Mouse (Mus musculus) thymus, postnatal 4 days (tissue): ENCODE data around the gene Phactr2.
"Not testable (repeated sequence)": the region's sequence is repeated elsewhere in the genome, so short reads cannot be mapped to it uniquely, and the experiment has no call there.

Source experiments
- DNase-seq: peaks from one replicate; pipeline ENCODE4 v3.0.0; 2021

Phactr2 gene

DNA sequence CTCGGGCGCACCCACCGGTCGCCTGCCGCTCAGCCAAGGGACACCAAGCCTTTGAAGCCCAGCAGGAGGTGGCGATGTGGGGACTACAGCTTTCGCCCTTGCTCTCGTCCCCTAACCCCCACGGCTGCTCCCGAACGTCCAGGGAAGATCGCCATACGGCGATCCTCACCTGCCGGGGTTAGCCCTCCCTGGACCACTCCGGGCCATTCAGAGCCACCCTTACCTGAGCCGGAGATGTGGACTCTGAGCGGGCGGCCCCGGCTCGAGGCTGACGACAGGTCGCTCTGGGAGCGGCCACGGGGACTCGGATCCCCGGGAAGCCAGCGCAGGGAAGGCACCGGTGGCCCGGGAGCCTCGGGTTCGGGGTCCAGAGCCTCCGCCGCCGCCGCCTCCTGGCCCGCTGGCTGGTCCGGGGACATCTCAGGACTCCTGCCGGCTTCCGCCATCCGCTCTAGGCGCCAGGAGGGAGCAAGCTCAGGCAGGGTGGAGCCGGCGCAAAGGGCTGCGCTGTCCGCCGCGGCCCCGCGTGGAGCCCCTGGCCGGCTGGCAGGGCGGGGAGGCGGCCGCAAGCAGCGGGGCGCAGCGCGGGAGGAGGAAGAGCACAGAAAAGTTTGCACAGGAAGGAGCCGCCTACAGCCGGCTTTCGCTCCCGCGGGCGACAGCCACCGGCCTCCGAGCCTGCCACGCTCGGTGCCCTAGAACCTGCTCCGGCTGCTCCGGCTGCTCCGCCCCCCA is at the start of gene Phactr2:
Gene Phactr2, minus strand, starts transcription at position 580 of the 735 bp plus-strand sequence.
- peak; percentile 81 for DNase-seq

DNA sequence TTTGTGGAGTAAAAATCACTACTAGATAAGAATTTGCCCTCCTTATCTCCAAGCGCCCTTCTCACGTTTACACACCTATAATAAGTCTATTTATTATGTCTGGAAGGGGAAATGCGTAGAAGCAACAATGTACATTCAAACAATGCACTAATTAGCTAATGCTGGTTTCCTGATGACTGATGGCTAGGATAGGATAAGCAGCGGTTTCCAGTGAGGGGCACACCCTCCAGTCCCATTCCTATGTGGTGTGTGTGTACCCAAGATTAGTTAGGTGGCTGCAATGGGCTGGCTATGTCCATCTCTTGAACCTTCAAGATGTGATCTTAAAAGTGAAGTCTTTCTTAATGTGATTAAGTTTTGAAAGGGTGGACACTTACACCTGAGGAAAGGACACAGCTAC is 47.6 kb upstream of the Phactr2 start:
- no peak for DNase-seq

DNA sequence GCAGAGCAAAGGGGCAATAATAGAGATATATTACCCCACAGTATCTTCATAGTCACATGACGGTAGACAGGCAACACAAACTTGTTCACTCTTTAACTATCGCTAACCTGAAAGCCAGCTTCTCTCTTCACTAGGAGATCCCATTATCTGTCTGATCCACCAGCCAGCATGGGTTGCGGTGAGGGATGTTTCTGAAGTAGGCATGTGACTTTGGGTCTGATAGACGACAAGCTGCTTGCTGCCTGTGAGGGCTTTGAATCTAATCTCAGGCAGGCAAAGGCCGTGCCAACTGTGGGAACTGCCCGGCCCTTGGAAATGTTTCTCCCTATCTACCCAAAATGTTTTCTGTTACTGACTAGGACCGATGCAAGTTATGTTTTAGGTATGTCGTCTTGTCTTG is 28.2 kb upstream of the Phactr2 start:
- no peak for DNase-seq

DNA sequence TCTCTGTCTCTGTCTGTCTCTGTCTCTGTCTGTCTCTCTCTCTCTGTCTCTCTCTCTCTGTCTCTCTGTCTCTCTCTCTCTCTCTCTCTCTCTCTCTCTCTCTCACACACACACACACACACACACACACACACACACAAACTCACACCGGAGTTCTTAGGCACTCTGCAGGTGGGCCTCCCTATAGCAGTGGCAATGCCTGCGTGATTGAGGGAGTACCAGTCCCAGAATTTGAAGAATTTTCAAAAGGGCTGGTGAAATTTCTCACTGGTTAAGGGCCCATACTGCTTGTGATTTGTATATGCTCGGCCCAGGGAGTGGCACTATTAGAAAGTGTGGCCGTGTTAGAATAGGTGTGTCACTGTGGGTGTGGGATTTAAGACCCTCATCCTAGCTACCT is 27.3 kb upstream of the Phactr2 start:
- DNase-seq, result peak; percentile 19

DNA sequence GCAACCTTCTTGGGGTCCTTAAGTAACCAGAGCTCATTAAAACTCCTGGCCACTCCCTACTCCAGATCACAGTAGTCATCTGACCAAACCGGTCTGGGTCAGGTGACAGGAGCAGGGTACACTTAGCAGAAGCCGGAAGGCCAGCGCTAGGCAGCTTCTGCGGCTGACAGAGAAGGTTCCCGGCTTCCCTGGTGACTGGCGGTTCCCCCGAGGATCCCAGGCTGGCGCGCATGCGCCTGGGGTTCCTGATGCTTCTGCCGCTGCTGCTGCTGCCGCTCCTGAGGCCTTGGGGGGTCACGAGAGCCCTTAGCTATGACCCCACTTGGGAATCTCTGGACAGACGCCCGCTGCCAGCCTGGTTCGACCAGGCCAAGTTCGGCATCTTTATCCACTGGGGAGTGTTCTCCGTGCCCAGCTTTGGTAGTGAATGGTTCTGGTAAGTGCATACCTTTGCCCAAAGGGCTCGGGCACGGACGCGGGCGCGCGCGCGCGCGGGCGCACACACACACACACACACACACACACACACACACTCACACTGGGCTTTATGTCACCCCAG is 26.8 kb upstream of the Phactr2 start:
- DNase-seq, result peak; percentile 91

DNA sequence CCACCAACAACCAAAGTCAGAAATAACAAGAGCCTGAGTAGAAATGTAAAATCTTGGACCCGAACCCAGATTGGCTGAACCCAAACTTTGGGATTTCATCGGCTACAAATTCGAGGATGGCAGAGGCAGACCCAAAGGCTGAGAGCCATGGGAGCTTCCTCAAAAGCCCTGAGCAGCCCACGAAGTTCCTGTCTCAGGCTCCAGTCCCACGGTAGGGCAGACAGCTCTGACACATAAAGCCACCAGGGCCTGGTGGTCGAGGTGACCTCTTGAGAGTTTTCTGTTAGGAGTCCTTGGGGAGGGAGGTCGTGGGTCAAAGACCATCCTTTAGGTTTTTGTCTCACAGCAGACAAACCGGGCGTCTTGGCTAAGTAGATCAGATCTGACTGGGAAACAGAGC is 26.3 kb upstream of the Phactr2 start:
- peak; percentile 40 for DNase-seq

DNA sequence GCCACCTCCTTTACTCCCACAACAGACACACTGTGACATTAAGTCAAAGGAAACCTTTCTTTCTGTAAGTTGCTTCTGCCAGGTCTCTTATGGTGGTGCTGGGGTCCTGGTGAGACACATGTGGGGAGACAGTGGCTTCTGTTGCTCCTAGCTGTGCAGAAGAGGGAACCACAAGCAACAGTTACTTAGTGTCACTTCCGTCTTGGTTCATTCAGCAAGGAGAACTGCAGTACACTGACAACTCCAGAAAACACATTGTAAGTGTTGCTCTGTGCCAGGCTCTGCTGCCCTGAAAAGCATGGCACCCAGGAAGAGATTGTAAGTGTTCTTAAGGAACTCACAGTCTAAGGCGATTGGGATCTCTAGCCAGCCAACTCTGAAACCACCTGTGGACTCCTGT is 25.1 kb upstream of the Phactr2 start, which contains the start of gene Fuca2:
Gene Fuca2, plus strand, starts transcription at position 210 of the 400 bp plus-strand sequence.
- DNase-seq, result peak; percentile 32

DNA sequence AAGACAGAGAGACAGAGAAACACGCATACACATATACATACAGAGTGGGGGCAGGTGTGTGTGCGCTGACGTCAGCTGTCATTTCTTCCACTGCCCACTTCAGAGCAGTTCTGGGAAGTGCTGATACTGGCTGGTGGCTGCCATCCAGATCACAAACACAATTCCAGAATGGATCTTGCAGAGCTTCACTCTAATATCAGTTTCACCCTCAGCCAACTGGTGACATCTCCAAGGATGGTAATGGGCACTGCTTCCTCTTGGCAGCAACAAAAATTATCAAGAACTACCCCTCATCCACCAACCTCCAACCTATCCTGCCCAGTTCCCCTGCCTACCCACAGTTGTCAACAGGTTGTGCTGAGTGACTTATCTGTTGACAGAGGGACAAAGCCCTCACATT is 22.1 kb upstream of the Phactr2 start:
- DNase-seq, result no peak

DNA sequence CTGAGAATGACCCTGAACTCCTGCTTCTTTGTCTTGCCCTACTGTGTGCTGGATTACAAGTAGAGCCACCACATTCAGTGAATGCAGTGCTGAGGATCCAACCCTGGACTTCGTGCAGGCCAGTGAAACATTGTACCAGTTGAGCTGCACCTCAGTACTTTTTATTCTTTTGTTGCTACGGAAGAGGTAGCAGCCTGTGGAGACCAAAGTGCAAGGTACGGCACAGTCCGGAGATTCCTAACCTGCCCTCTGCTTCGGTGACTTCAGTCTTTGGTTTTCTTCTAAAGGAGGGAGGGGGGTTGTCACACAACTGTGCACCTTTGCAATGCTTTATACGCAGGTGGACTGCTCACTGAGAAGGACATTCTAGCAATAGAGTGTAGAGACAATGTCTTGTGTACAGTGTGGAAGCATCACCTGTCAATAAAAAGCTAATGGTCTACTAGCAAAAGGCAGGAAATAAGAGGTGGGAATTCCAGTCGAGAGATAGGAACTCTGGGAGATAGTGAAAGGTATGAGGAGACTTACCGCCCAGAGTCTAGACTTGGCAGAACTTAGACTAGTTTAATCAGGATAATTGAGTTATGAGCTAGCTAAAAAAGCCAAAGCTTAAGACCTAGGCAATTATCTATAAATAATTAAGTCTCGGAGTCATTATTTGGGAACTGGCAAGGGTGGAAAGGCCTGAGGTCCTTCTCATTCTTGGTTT is 19.9 kb upstream of the Phactr2 start:
- DNase-seq, result no peak

DNA sequence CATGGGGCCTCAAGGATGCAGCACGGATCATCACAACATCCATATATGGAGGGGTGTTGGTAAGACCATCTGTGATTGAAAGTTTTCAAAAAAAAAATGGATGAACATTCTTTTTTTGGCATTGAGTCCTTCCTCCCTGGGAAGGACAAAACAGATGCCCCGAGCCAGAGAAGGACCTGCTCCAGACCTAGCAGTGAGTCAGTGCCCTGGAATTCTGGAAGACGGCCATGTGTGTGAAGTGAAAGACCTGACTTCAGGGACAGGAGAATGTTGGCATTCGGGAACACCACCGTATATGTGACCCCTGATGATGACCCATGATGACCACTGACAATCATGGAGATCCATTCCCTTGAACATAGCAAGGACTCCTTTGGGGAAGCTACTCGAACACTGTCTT is 15.5 kb upstream of the Phactr2 start:
- no peak for DNase-seq

DNA sequence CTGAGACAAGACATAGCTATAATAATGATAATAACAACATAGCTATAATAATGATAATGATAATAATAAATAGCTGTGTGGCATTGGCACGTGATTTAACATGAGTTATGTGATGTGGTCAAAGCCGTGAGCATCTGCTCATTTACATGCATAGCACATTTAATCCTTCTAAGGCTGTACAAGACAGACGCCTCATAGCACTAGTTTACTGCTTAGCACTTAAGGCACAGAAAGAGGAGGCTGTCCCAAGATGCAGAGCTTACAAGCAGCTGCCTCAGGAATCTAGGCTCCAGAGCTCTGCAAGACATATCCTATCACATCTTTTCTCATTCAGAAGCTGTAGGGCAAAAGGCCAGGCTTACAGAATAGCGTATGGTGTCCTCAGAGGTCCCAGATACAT is 11.7 kb upstream of the Phactr2 start:
- no peak for DNase-seq

DNA sequence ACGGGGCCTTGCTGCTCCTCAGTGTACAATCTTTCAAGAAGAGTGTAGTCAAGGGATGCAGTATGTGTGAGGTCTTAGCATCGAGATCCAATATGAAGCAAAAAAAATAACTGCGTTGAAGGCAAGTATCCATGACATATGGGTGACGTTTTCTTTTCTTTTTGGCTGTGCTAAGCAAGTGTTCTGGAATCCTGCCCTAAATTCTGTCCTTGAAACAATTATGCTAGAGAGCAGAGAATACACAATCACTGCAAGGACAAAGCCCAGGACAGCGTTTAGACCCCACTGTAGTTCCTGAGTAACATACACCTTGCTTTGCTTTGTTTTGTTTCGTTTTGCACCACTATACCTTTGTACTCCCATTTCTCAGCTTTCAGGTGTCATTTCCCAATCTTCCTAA is 5.1 kb upstream of the Phactr2 start:
- DNase-seq, result no peak

DNA sequence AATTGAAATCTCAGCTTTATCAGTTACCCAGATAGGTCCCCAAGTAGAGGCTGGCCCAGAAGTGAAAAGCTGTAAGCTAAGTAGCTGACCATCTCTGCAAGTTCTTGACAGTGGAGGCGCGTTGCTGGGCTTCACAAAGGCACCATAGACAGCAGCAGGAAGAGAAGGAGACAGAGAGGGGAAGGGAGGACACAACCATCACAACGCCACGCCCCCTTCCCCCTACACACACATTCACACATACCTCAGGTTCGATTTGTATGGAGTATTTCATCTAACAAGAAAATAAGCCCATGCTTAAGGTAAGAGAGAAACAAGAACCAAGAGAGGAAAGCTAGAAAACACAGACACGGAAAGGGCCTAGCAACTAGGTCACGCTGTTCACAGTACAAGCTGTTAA is 909 bp upstream of the Phactr2 start:
- DNase-seq, result peak; percentile 75

DNA sequence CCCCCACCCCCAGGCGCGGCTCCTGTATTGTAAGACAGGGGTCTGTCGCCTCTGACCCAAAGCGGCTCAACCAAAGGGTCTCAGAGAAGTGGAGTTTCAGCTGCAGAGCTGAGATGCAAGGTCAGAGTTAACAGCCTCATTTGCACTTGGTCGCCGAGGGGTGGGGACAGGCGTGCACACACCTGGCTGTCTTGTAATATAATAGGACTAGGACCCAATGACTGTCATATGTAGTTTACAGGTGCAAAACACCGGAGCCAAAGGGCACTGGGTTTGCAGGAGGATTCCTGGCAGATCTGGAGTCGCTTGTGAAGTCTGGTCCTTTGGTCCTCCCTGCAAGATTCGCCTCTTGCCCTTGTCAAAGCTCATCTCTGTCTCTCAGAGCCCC is 350 bp upstream of the Phactr2 start:
- DNase-seq, result no peak

DNA sequence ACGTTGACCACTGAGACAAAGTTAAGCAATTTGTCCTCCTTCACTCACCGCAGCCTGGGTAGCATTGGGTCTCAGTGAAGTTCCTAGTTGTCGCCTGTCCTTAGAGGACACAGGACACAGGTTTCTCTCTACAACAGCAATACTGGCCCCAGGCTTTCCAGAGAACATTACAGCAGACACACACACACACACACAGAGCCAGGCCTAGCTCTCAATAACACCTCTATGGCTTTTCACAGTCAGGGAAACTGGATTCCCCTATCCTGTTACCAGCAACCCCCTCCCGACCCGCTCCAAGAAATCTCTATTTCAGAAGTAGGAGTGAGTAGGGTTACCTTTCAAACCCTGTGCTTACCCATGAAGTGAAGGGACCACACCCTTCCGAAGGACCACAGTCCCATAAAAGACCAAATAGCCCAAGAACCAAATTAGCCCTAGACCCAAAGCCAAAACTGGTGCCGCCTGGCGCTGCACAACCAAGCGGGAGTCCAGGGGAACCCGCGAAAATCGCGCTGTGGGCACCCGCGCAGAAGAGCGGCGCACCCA is 852 bp downstream of the Phactr2 start:
- no peak for DNase-seq

DNA sequence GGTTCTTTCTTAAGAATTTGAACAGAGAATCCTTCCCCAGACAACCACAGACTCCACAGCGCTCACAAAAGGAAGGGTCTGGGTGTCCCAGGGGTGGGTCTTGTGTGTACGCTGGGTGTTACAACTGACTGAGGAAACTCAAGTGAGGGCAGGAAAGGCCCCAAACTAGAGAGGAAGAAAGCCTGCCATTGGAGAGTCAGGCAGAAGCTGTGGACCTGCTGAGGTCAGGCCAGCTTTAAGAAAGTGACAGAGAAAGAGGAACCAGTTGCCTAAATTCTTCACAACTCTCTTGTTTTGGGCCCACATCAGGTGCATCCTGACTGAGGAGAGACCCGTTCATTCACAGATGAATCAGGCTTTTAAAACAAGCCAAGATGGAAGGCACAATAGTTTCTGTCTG is 4.0 kb downstream of the Phactr2 start:
- no peak for DNase-seq

DNA sequence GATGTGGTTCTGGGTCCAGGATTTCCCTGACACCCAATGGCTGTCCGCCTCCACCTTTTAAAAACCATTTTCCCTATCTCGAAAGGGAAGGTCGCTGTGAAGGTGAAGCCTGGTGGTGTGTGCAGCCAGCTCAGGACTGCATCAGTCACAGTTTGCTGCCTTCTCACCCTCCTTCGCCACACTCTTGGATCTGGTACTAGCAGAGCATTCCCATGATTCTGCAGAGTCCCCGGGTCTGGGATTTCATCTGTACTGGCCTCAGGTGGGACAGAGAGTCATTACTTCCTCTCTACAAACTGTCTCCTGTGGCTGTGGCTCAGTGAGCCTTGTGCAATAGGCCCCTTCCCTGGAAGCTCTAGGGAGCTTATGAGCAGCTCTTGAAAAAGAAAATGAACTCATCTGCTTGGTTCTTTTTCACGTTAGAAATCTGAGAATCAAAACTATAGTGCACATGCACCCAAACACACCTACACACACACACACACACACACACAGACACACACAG is 6.1 kb downstream of the Phactr2 start:
- not testable (repeated sequence) for DNase-seq

DNA sequence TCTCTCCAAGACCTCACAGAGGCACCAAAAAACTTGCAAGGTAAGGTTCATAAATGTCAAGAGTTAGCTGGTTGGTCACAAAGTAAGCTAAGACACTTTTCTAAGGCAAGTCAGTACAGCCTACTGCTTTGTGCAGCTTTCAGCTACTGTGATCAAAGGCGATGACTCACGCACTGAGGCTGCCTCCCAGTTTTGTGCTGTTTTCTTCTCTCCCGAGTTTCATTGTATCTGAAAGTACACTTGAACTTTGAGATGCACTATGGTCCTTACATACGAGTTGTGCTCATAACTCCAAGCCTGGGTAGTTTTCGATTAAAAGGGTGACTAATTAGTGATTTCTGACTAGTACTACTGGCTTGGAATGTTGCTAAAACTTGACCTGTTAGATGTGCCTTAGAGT is 7.3 kb downstream of the Phactr2 start:
- no peak for DNase-seq

DNA sequence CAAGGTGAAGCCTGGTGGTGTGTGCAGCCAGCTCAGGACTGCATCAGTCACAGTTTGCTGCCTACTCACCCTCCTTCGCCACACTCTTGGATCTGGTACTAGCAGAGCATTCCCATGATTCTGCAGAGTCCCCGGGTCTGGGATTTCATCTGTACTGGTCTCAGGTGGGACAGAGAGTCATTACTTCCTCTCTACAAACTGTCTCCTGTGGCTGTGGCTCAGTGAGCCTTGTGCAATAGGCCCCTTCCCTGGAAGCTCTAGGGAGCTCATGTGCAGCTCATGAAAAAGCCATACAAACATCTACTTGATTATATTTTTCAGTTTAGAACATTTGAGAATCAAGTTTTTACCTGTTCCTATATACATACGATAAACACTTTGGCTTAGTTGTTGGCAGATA is 9.9 kb downstream of the Phactr2 start:
- not testable (repeated sequence) for DNase-seq

DNA sequence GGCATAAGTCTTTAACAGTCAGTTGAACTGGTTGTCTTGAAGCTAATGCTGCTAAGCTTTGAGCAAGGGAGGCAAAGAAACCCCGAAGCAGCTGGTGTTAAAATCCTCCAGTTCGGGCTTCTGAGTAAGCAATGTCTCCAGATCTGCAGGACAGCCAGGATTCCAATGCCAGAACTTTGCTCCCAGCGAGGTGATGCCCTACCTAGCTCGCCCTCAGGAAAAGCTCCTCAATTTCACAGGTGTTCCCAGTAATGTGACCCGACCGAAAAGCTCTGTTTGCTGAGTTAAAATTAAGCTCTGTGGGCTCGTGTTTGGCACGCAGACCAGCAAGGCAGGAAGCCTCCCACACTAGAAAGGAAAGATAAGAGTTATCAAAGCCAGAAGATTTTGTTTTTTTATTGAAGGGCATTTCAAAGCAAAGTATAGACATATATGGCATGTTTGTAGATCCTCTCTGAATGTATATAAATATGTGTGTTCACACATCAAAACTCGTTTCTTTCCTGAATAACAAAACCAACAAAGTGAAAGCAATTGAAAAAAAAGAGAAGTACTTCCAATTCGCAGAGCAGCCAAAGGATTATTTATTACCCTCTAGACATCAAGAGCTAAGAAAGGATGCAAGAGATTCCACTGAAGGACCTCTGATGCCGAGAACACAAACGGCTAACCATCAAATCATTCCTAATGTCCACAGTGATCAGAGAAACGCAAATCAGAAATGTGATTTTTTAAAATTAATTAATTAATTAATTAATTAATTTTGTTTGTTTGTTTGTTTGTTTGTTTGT is 20.8 kb downstream of the Phactr2 start:
- DNase-seq, result no peak

DNA sequence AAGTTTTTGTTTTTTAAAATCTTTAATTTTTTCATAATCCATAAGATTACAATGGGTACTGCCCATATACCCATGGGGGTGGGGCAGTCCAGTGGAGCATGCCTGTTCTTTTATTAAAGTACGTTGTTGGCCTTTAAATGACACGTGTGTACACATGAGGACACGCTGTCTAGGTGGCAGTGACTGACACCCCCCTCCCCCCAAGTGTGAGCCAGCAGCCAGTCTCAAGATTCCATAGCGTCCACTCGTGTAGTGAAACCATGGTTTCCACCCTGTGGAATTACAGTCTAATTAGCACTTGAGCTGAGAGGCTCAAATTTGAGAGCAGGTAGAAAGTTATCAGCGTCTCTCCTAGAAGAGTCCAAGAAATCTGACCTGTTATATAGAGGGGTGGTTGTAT is 22.6 kb downstream of the Phactr2 start:
- no peak for DNase-seq

DNA sequence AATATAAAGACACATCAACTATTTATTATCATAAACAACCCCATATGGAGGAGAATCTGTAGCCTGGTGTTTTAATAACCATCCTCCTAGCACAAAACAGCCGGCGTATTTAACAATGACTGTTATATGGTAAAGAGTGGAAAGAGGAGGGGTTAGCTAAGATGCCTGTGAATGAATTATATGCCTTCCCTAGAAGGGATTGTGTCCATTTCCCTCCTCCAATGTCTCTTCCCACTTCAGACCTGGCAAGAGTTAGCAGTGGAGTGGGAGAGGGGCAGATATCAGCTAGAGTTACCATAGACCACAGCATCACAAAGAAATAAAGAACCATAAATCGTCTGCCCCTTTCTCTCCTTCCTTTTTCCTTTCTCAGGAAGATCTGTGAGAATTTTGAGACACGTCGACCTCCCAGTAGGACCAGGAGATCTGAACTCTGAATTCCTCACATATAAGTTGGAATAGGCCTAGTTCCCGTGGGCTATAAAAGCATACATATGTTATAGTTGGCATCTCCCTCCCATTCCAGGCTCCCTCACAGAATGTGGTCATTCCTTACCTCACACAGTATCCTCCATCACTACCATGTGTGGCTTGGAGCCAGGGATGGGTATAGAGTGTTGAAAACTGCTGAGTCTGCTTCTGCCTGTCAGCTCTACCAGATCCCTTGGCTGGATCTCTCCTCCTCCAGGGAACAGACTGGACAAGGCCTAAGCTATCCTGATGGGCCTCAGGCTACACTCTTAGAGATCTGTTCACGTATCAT is 25.7 kb downstream of the Phactr2 start:
- DNase-seq, result no peak
